Mouse (Mus musculus) lung, postnatal 0 days (tissue): ENCODE results near the gene Sytl3.
"Not testable (repeated sequence)": the region's sequence is repeated elsewhere in the genome, so short reads cannot be mapped to it uniquely, and the experiment has no call there.

Experiments used
- CTCF ChIP-seq: IDR thresholded peaks from 2 replicates; pipeline ENCODE4 v1.5.1; 2016; ENCODE audit warnings: antibody characterized with exemption, mild to moderate bottlenecking
- EP300 ChIP-seq: IDR thresholded peaks from 2 replicates; pipeline ENCODE4 v1.6.1; 2016; ENCODE audit warnings: antibody characterized with exemption, mild to moderate bottlenecking, control low read depth

DNA sequence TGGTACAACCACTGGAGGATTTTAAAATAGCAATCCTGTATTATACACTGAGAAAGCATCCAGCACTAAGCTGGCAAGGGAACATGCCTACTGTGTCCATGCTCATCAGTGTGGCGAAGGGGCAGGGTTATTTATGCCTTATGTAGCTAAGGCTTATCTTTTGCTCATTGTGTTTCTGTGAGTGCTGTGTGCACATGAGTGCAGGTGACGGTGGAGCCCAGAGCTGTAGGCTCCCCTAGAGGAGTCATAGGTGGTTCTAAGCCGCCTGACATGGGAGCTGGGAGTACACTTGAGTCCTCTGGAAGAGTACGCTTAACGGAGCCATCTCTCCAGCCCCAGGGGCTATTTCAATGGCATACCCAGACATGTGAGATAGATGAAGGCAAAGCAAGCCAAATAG is 39.6 kb upstream of the Sytl3 start:
- TF ChIP-seq CTCF, EP300: not testable (repeated sequence)
